8 mouse cellular contexts compared by ENCODE assay signal in the genomic region with DNA sequence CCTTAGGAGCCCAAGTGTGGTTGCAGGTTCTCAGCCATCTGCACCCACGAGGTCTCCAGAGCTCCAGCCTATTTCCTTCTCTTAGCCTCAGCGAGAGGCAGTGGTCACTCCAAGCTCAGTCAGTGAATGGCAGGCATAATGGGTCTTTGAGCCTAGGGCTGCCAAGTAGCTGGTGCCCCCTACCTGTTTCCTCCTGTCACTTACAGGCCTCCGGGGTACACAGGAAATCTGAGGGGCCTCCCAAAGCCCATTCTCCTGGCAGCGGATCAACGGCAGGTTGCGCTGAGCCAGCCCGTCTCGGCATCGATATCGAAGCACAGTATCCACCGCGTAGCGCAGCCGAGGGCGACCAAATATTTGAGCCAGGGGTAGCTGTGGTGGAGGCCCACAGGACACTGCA. TPM values are rescaled to one million over a fixed set of nuclear protein-coding genes. Genes with fewer than 3 reads are reported as not detected.
DNase-seq lines count a peak whose midpoint lies in the region; ATAC-seq and TF ChIP-seq lines count a peak whose summit lies in the region.

No protein-coding gene starts in this region.

- DNase-seq in heart, embryonic 10.5 days (ENCODE audit: low spot score) = no peak
- DNase-seq in heart, adult 9 months (ENCODE audit: low spot score in 2 of 2) = no peak
- peak; percentile 17 for DNase-seq in CD4-positive helper T cell, adult 2 months (ENCODE audit: low read depth, low spot score)
- no peak for DNase-seq in liver, embryonic 14.5 days (ENCODE audit: low read depth in 3 of 3, low spot score in 3 of 3)
- no peak for DNase-seq in frontal cortex, adult 2 months (ENCODE audit: extremely low spot score in 1 of 2, low spot score in 1 of 2)
- DNase-seq in adrenal gland, postnatal 36 days = no peak

- peak overlapping the region; percentile 77 for H3K4me2 ChIP-seq in forebrain, embryonic 12.5 days
- H3K4me2 ChIP-seq in liver, embryonic 14.5 days (ENCODE audit: low read depth) = peak overlapping the region; percentile 62

- WGBS in heart, embryonic 10.5 days = 10% methylated on average over 15 of the region's 15 CpGs
- 7% methylated on average over 15 of the region's 15 CpGs for WGBS in forebrain, embryonic 12.5 days
- WGBS in liver, embryonic 14.5 days (ENCODE audit: insufficient replicate concordance) = 5% methylated on average over 15 of the region's 15 CpGs

- H3K9ac ChIP-seq in forebrain, embryonic 12.5 days = peak overlapping the region; percentile 56
- no peak overlapping the region for H3K9ac ChIP-seq in liver, embryonic 14.5 days (replicated peaks)

- no peak for TF ChIP-seq EP300 in liver, embryonic 14.5 days (IDR thresholded peaks at IDR 0.05; ENCODE audit: low read depth)

- peaks cover 49% of the 10 kb centered on the region for H3K27me3 ChIP-seq in heart, embryonic 10.5 days (ENCODE audit: insufficient read depth, poor library complexity, severe bottlenecking)
- H3K27me3 ChIP-seq in forebrain, embryonic 12.5 days = peaks cover 46% of the 10 kb centered on the region
- H3K27me3 ChIP-seq in liver, embryonic 14.5 days (ENCODE audit: control insufficient read depth, insufficient read depth, low read length) = peaks cover 3% of the 10 kb centered on the region; the same call in 1 of the 2 replicates

- peak; percentile 4; the same call in 1 of the 2 replicates for TF ChIP-seq CTCF in liver, embryonic 14.5 days (IDR thresholded peaks at IDR 0.05; ENCODE audit: low read depth)

- H3K36me3 ChIP-seq in heart, embryonic 10.5 days = no peaks in the 10 kb centered on the region
- no peaks in the 10 kb centered on the region for H3K36me3 ChIP-seq in forebrain, embryonic 12.5 days (replicated peaks)
- H3K36me3 ChIP-seq in liver, embryonic 14.5 days (replicated peaks; ENCODE audit: control insufficient read depth, insufficient read depth, low read depth) = no peaks in the 10 kb centered on the region

- ATAC-seq in forebrain, embryonic 12.5 days (ENCODE audit: low FRiP score) = peak; percentile 1; the same call in 1 of the 2 replicates
- no peak for ATAC-seq in liver, embryonic 14.5 days (ENCODE audit: insufficient read depth)
- no peak for ATAC-seq in frontal cortex, adult (ENCODE audit: low TSS enrichment)

- H3K9me3 ChIP-seq in heart, embryonic 10.5 days = no peaks in the 10 kb centered on the region; the same call in 1 of the 2 replicates
- no peaks in the 10 kb centered on the region for H3K9me3 ChIP-seq in forebrain, embryonic 12.5 days
- H3K9me3 ChIP-seq in liver, embryonic 14.5 days (ENCODE audit: control insufficient read depth, low read length) = no peaks in the 10 kb centered on the region

- peak overlapping the region; percentile 55 for H3K4me3 ChIP-seq in heart, embryonic 10.5 days
- peak overlapping the region; percentile 39 for H3K4me3 ChIP-seq in forebrain, embryonic 12.5 days (replicated peaks)
- H3K4me3 ChIP-seq in liver, embryonic 14.5 days (ENCODE audit: insufficient read depth in 1 of 2, low read depth in 2 of 2, low read length in 2 of 2) = peak overlapping the region; percentile 33 to 34

- H3K27ac ChIP-seq in heart, embryonic 10.5 days = peak overlapping the region; percentile 84
- H3K27ac ChIP-seq in forebrain, embryonic 12.5 days = peak overlapping the region; percentile 80
- no peak overlapping the region for H3K27ac ChIP-seq in liver, embryonic 14.5 days

- peaks cover 57% of the 10 kb centered on the region for H3K4me1 ChIP-seq in heart, embryonic 10.5 days
- H3K4me1 ChIP-seq in forebrain, embryonic 12.5 days = peaks cover 51% of the 10 kb centered on the region
- H3K4me1 ChIP-seq in liver, embryonic 14.5 days (replicated peaks; ENCODE audit: control insufficient read depth in 2 of 2, insufficient read depth in 2 of 2, low read length in 1 of 2) = peaks cover 0 to 17% of the 10 kb centered on the region in 2 experiments; a peak in 2 of 4 replicates

RNA-seq across cellular contexts. Expression of gene Bcan, which starts 12.0 kb away (rescaled TPM):
- 0.05 TPM in 1 of 2 replicates, not detected in the other for polyA plus RNA-seq in heart, embryonic 10.5 days (2016; fragmentation: Nextera tagmentation; extraction: Ambion mirVana)
- 1.7 and 3.6 TPM in 2 replicates for polyA plus RNA-seq in forebrain, embryonic 12.5 days (2016; fragmentation: Nextera tagmentation; extraction: Ambion mirVana)
- 0.08 TPM in 1 of 2 replicates, not detected in the other for polyA plus RNA-seq in liver, embryonic 14.5 days (2012; rRNA removed)
- polyA plus RNA-seq in liver, embryonic 14.5 days (2014; fragmentation: Nextera tagmentation; extraction: Ambion mirVana) = not detected in 2 replicates
- polyA plus RNA-seq in frontal cortex, adult 2 months (2012; rRNA removed) = 359 and 380 TPM in 2 replicates
- total RNA-seq in adrenal gland, postnatal 36 days (2021) = 10 to 100 TPM; 45.9 to 47.8 TPM

RNA-seq across cellular contexts. Expression of gene Nes, which starts 17.2 kb away (rescaled TPM):
- polyA plus RNA-seq in heart, embryonic 10.5 days (2016; fragmentation: Nextera tagmentation; extraction: Ambion mirVana) = 25.0 and 28.8 TPM in 2 replicates
- 148 and 162 TPM in 2 replicates for polyA plus RNA-seq in forebrain, embryonic 12.5 days (2016; fragmentation: Nextera tagmentation; extraction: Ambion mirVana)
- 0.78 and 1.1 TPM in 2 replicates for polyA plus RNA-seq in liver, embryonic 14.5 days (2012; rRNA removed)
- 0.80 and 0.83 TPM in 2 replicates for polyA plus RNA-seq in liver, embryonic 14.5 days (2014; fragmentation: Nextera tagmentation; extraction: Ambion mirVana)
- polyA plus RNA-seq in frontal cortex, adult 2 months (2012; rRNA removed) = 4.3 and 4.8 TPM in 2 replicates
- total RNA-seq in adrenal gland, postnatal 36 days (2021) = 10 to 100 TPM in 1 of 2 experiments, 1 to 10 TPM in 1; 8.8 to 13.3 TPM

RNA-seq across cellular contexts. Expression of gene Hapln2, which starts 39.3 kb away (rescaled TPM):
- polyA plus RNA-seq in heart, embryonic 10.5 days (2016; fragmentation: Nextera tagmentation; extraction: Ambion mirVana) = 0.07 and 0.08 TPM in 2 replicates
- not detected in 2 replicates for polyA plus RNA-seq in forebrain, embryonic 12.5 days (2016; fragmentation: Nextera tagmentation; extraction: Ambion mirVana)
- polyA plus RNA-seq in liver, embryonic 14.5 days (2012; rRNA removed) = not detected in 2 replicates
- not detected in 2 replicates for polyA plus RNA-seq in liver, embryonic 14.5 days (2014; fragmentation: Nextera tagmentation; extraction: Ambion mirVana)
- 28.5 and 39.4 TPM in 2 replicates for polyA plus RNA-seq in frontal cortex, adult 2 months (2012; rRNA removed)
- not detected for total RNA-seq in adrenal gland, postnatal 36 days (2021)

RNA-seq across cellular contexts. Expression of gene Crabp2, which starts 39.6 kb away (rescaled TPM):
- polyA plus RNA-seq in heart, embryonic 10.5 days (2016; fragmentation: Nextera tagmentation; extraction: Ambion mirVana) = 35.8 and 126 TPM in 2 replicates
- polyA plus RNA-seq in forebrain, embryonic 12.5 days (2016; fragmentation: Nextera tagmentation; extraction: Ambion mirVana) = 246 TPM in 2 replicates
- 0.17 and 0.23 TPM in 2 replicates for polyA plus RNA-seq in liver, embryonic 14.5 days (2012; rRNA removed)
- polyA plus RNA-seq in liver, embryonic 14.5 days (2014; fragmentation: Nextera tagmentation; extraction: Ambion mirVana) = 0.10 and 0.15 TPM in 2 replicates
- polyA plus RNA-seq in frontal cortex, adult 2 months (2012; rRNA removed) = 9.2 and 11.0 TPM in 2 replicates
- total RNA-seq in adrenal gland, postnatal 36 days (2021) = under 1 TPM in 1 of 2 experiments, not detected in 1; 0.33 TPM

RNA-seq across cellular contexts. Expression of gene Gpatch4, which starts 54.8 kb away (rescaled TPM):
- 28.5 and 47.0 TPM in 2 replicates for polyA plus RNA-seq in heart, embryonic 10.5 days (2016; fragmentation: Nextera tagmentation; extraction: Ambion mirVana)
- 31.4 and 32.0 TPM in 2 replicates for polyA plus RNA-seq in forebrain, embryonic 12.5 days (2016; fragmentation: Nextera tagmentation; extraction: Ambion mirVana)
- 5.4 and 11.5 TPM in 2 replicates for polyA plus RNA-seq in liver, embryonic 14.5 days (2012; rRNA removed)
- 19.0 and 22.2 TPM in 2 replicates for polyA plus RNA-seq in liver, embryonic 14.5 days (2014; fragmentation: Nextera tagmentation; extraction: Ambion mirVana)
- polyA plus RNA-seq in frontal cortex, adult 2 months (2012; rRNA removed) = 13.7 and 14.4 TPM in 2 replicates
- total RNA-seq in adrenal gland, postnatal 36 days (2021) = 10 to 100 TPM; 12.9 to 20.4 TPM

Comparison
In these comparisons a context has a peak if more than half of its experiments do, and no peak if none do; other contexts are left out.
1. RNA of gene Bcan, which starts 12.0 kb away (polyA plus RNA-seq): 359 to 380 TPM in frontal cortex, adult 2 months; 1.7 to 3.6 TPM in forebrain, embryonic 12.5 days, 0.05 TPM in heart, embryonic 10.5 days and 0.08 TPM in liver, embryonic 14.5 days; every median in the first group is over 10 times any median in the second.
2. RNA of gene Hapln2, which starts 39.3 kb away (polyA plus RNA-seq): 28.5 to 39.4 TPM in frontal cortex, adult 2 months; not detected in forebrain, embryonic 12.5 days, 0.07 to 0.08 TPM in heart, embryonic 10.5 days and not detected in liver, embryonic 14.5 days; every median in the first group is over 10 times any median in the second.
3. Peak in every context shown above with its lines, with median percentiles within 50 percentile points of each other: H3K4me3 ChIP-seq.